Mouse (Mus musculus) central nervous system, embryonic 18 days (tissue): ENCODE data around the gene C330007P06Rik. TPM values are rescaled to one million over a fixed set of nuclear protein-coding genes. Genes with fewer than 3 reads are reported as not detected.

Source experiments
- polyA plus RNA-seq: library from polyadenylated mRNA; depleted of rRNA; stranded (reverse); fragments of >200 nt; gene quantifications from 2 replicates; pipeline ENCODE4 v1.2.3, GENCODE M21; 2012; rRNA removed

C330007P06Rik gene
- polyA plus RNA-seq = 13.3 and 15.5 TPM in 2 replicates

DNA sequence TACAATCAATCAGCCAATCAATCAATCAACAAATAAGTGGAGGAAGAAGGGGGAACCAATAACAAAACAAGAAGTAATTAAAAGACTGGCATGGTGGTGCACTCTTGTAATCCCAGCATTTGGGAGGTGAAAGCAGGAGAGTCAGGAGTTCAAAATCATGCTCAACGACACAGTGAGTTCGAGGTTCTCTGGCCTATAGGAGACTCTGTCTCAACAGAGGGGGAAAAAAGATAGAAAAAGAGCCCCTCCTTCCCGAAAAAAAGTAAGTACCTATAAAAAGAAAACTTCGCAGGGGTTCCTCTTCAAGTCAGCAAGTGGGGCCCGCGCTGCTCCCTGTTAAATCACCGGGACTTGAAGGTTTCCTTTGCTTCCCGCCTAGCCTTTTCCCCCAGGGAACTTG, at the start of gene C330007P06Rik, which contains the start of gene Ube2a:
Gene C330007P06Rik, minus strand, starts transcription at position 347 of the 400 bp plus-strand sequence.
Gene Ube2a, plus strand, starts transcription at position 136 of the 400 bp plus-strand sequence.

DNA sequence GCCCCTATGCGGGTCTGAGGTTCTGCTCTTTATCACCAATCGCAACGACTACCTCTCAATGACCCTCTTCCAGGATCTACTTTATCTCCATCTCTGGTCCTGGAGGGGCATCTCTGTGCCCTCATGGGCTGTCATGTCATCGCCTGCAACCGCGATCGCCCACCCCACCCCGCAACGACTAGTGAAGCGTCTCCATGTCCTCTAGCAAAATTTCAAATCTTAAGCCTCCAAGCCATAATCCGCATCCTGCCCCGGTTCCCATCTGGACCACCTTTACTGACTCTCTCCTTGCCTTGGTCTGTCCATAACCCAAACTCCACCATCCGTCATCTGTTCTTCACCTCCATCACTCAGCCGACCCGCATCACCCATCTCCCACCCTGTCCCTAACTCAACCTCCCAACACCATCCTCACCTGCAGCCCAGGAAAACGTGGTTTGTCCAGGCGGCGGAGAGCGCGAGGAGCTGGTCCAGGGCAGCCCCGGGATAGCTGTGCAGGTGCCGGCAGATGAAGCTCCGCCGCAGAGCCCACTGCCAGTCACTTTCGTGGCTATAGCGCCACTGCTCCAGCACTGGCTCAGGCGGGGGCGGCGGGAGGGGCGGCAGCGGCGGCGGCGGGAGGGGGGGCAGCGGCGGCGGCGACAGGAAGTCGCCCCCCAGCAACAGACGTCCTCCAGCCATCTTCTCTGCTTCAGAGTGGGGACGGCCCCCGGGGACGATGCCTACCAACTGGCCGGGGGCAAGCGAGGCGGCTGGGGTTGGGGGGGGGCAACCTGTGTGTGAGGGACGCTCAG, 28.6 kb upstream of the C330007P06Rik start, which contains the start of gene Nkrf:
Gene Nkrf, minus strand, starts transcription at position 579 of the 794 bp plus-strand sequence.

DNA sequence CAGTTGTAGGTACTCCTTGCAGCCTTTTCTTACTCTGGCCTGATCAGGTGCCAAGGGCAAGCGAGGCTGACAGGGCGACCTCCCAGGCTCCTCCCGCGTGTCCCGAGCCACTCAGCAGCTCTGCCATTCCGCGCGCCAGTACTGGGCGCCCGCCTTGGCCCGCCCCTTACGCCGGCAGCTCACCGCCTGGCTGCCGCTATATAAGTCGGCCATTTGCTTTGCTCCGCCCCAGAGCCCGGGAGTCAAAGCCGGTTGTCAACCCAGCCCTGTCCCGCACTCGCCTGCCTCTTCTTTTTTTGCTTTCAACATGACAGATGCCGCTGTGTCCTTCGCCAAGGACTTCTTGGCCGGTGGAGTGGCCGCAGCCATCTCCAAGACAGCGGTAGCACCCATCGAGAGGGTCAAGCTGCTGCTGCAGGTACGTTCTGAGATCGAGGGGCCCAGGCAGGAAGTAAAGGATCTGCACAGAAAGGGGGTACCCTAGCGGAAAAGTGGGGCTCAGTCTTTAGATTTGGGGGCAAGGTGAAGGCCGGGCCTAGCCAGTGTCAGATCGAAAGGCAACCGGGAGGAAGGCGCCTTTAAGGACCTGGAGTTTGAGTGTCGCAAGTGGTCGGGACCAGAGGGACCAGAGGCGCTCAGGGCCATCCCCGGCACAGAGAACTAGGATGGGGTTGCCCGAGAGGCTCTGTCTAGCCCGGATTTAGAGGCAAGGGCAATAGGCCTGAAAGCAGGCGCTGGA, 78.3 kb downstream of the C330007P06Rik start, which contains the start of gene Slc25a5:
Gene Slc25a5, plus strand, starts transcription at position 228 of the 739 bp plus-strand sequence.

Other genes starting within 250 kb of the C330007P06Rik start
- gene Akap17b, start 228.7 kb downstream of the C330007P06Rik start, polyA plus RNA-seq = 10.3 and 11.9 TPM in 2 replicates
- gene Slc25a43, start 130.5 kb downstream of the C330007P06Rik start, polyA plus RNA-seq = 0.75 TPM in 2 replicates
- gene Slc25a5, start 78.5 kb downstream of the C330007P06Rik start, polyA plus RNA-seq = 404 and 426 TPM in 2 replicates
- 49.0 and 51.1 TPM in 2 replicates for gene Ube2a, start 211 bp downstream of the C330007P06Rik start, polyA plus RNA-seq
- gene Nkrf, start 28.8 kb upstream of the C330007P06Rik start, polyA plus RNA-seq = 13.7 and 15.4 TPM in 2 replicates
- 68.3 and 72.1 TPM in 2 replicates for gene Sept6, start 117.7 kb upstream of the C330007P06Rik start, polyA plus RNA-seq
- not detected in 2 replicates for gene Sowahd, start 174.7 kb upstream of the C330007P06Rik start, polyA plus RNA-seq
- 667 and 729 TPM in 2 replicates for gene Rpl39, start 211.3 kb upstream of the C330007P06Rik start, polyA plus RNA-seq
- gene Upf3b, start 236.2 kb upstream of the C330007P06Rik start, polyA plus RNA-seq = 41.3 and 44.8 TPM in 2 replicates